Mouse (Mus musculus): ENCODE data around the gene Fscn2.

DNA sequence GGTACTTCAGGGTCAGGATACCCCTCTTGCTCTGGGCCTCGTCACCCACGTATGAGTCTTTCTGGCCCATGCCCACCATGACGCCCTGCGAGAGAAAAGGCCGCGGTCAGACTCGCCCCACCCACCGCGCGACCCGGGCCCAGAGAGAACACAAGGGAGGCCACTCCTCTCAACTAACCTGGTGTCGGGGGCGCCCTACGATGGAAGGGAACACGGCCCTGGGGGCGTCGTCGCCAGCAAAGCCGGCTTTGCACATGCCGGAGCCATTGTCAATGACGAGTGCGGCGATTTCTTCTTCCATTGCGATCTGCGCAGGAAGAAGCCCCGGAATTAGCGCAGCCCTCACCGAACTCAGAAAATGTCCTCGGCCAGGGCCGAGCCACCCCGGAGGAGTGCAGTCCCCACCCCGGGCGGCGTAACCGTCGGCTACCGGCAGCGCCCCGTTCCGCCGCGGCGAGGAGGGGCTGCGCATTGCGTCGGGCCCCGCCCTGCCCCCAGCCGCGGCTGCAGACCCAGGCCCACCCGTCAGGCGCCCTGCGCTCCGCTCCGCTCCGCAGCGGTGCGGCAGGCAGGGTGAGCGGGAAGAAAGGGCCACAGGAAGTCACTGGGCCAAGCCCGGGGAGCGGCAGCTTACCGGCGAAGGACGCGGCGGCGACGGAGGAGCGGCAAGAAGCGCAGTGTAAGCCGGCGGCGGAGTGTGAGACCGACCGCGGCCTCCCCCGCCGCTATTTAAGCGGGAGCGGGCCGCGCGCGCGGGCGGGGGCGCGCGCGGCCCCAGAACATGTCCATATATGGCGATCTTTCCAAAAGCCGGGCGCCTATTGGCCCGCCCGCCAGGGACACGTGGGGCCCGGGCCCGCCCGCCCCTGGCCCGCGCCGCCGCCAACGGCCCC lies 13.3 kb upstream of the Fscn2 start, which contains the start of gene Actg1:
- TF ChIP-seq GATA1 (IDR thresholded peaks at IDR 0.05; ENCODE audit: borderline replicate concordance, low read length) (no peak), FLI1 (IDR thresholded peaks at IDR 0.05; ENCODE audit: low read length) (no peak)
